Mouse (Mus musculus): ENCODE results near the gene Zglp1.

DNA sequence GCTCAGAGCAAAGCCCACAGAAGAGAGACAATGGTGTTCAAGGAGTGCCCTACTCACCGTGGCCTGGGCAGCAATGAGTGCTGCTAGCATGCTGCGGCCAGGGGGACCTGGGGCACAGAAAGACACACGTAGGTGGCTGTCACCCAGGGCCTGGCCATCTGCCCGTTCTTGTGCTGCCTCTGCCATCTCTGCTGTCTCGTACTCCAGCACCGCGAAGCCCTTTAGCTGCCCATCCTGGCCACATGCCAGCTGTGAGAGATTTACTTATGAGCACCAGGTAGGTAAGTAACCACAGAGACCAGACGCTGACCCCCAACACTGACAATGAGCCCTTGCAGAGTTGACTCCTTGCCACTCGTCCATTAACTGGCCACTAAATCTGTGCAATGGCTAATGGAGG, 14.2 kb upstream of the Zglp1 start:
- no peak for TF ChIP-seq POLR2A (IDR thresholded peaks at IDR 0.05; ENCODE audit: insufficient read length, low read depth)
- no peak for TF ChIP-seq E2F4 (IDR thresholded peaks at IDR 0.05; ENCODE audit: insufficient read depth)
- no peak for TF ChIP-seq REST (IDR thresholded peaks at IDR 0.05; ENCODE audit: insufficient read depth, insufficient read length)
- TF ChIP-seq CEBPB (IDR thresholded peaks at IDR 0.05; ENCODE audit: insufficient read depth, poor library complexity, severe bottlenecking) = no peak
- TF ChIP-seq MAX (IDR thresholded peaks at IDR 0.05; ENCODE audit: low read depth) = no peak
- TF ChIP-seq MYOG (IDR thresholded peaks at IDR 0.05; ENCODE audit: control insufficient read depth in 1 of 3, insufficient read depth in 1 of 3, insufficient read length in 2 of 3, low read depth in 2 of 3) = no peak
- TF ChIP-seq TCF3 (IDR thresholded peaks at IDR 0.05; ENCODE audit: insufficient read length, low read depth) = no peak
- no peak for TF ChIP-seq TCF12 (IDR thresholded peaks at IDR 0.05; ENCODE audit: insufficient read depth, poor library complexity, severe bottlenecking)

Measured in myocyte (in vitro differentiated cells).